Mouse (Mus musculus) liver, embryonic 12.5 days (tissue): ENCODE data around the gene B130006D01Rik. TPM values are rescaled to one million over a fixed set of nuclear protein-coding genes. Genes with fewer than 3 reads are reported as not detected.

ENCODE experiments used
- ATAC-seq: fragments of 200-750 bp; cut with Nextera tagmentation; 2 replicates; pipeline ENCODE4 v1.8.0; 2017; ENCODE audit warnings: moderate number of reproducible peaks, mild to moderate bottlenecking, moderate library complexity
- H3K27ac ChIP-seq: fragments of 300-500 bp; sonication (generic); 2 replicates; pipeline ENCODE4 v1.5.1; 2016; ENCODE audit warnings: mild to moderate bottlenecking
- H3K27me3 ChIP-seq: fragments of 300-500 bp; sonication (generic); replicated peaks from 2 replicates; pipeline ENCODE4 v1.6.1; 2016; ENCODE audit warnings: mild to moderate bottlenecking, moderate library complexity
- H3K36me3 ChIP-seq: fragments of 300-500 bp; sonication (generic); 2 replicates; pipeline ENCODE4 v1.6.1; 2016; ENCODE audit warnings: mild to moderate bottlenecking, moderate library complexity
- H3K4me1 ChIP-seq: fragments of 300-500 bp; sonication (generic); 2 replicates; pipeline ENCODE4 v1.6.1; 2016
- H3K4me2 ChIP-seq: fragments of 300-500 bp; sonication (generic); 2 replicates; pipeline ENCODE4 v1.6.1; 2016; ENCODE audit warnings: mild to moderate bottlenecking, moderate library complexity
- H3K4me3 ChIP-seq: fragments of 300-500 bp; sonication (generic); 2 replicates; pipeline ENCODE4 v1.5.1; 2016; ENCODE audit warnings: mild to moderate bottlenecking, moderate library complexity
- H3K9ac ChIP-seq: fragments of 300-500 bp; sonication (generic); 2 replicates; pipeline ENCODE4 v1.6.1; 2016; ENCODE audit warnings: mild to moderate bottlenecking, moderate library complexity
- H3K9me3 ChIP-seq: fragments of 300-500 bp; sonication (generic); replicated peaks from 2 replicates; pipeline ENCODE4 v1.6.1; 2016; ENCODE audit warnings: mild to moderate bottlenecking, moderate library complexity
- WGBS: fragments of 180-500 bp; shearing (Covaris S2); methylation state at CpG from one replicate; pipeline ENCODE4 v1.1.7; 2016; ENCODE audit not compliant: insufficient replicate concordance; 5-methylcytosine and 5-hydroxymethylcytosine counted together
- polyA plus RNA-seq: library from polyadenylated mRNA; unstranded; fragments of >200 nt; fragmentation: Nextera tagmentation; extraction: Ambion mirVana; gene quantifications from 2 replicates; pipeline ENCODE4 v1.2.1, GENCODE M21; 2016

The B130006D01Rik gene
- polyA plus RNA-seq: 0.62 and 0.65 TPM in 2 replicates

DNA sequence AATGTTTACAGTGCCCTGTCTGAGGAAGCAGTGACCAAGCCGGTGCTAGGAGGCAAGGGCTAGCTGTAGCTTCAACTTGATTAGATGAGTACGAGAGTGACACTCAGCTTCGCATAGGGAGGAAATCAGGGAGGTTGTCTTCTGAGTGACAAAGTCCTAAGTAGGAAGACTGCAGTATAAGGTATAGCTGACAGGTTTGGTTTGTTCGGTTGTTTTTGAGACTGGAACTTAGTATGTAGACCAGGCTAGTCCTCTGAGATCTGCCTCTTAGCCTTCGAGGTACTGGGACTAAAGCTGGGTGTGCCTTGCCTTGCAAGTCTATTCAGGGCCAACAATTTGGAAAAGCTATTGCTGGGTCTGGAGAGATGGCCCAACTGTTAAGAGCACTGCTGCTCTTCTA, at the start of gene B130006D01Rik:
B130006D01Rik (plus strand) TSS at position 301 of the 400 bp plus-strand sequence.
- Histone ChIP-seq H3K4me2 (no peak within 1 kb of the TSS), H3K36me3 (peaks cover 6% of the 10 kb centered on the region), H3K27ac (no peak within 1 kb of the TSS), H3K9me3 (no peaks in the 10 kb centered on the region), H3K27me3 (no peaks in the 10 kb centered on the region), H3K4me1 (peaks cover 23% of the 10 kb centered on the region), H3K4me3 (no peak within 1 kb of the TSS), H3K9ac (no peak within 1 kb of the TSS)
- WGBS: 83% methylated on average over 5 of the region's 5 CpGs
- ATAC-seq: no peak

DNA sequence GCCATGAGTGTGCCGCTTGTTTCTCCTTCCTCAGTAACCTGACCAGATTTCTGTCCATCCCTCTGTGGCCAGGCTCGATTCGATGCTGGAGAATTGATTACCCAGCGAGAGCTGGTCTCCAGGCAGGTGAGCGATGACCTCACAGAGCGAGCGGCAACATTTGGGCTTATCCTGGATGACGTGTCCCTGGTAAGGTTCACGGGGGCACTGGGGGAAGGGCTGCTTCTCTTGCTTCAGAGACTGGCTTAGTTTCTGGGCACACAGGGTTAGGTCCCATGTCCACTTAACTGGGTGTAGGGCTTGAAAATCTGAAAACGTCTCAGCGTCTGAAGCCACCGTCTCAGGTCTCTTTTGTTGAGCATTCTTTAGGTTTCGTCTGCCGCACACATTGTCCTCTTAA, 47.9 kb upstream of the B130006D01Rik start:
- ATAC-seq: no peak
- Histone ChIP-seq H3K27ac (no peak overlapping the region), H3K36me3 (peaks cover 95% of the 10 kb centered on the region), H3K4me3 (no peak overlapping the region), H3K4me1 (no peaks in the 10 kb centered on the region), H3K4me2 (no peak overlapping the region), H3K27me3 (no peaks in the 10 kb centered on the region), H3K9ac (no peak overlapping the region), H3K9me3 (no peaks in the 10 kb centered on the region)
- 86% methylated on average over 14 of the region's 14 CpGs for WGBS

DNA sequence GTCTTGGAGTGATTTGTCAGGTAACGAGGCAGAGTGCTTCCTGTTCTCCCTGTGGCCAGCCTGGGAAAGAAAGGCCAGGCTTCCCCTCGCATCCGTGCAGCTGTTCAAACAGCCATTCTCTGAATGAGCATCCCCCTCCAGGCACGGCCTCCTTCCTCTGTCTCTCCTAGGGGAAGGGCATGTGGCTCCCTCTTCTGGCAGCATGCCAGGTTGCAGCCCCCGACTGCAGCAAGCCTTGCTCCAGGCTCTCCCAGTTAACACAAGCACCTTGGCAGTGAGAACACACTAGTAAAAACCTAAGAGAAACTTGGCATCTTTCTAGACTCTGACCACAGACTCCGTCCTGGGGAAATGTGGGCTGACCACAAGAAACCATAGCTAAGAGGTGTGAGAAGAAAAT, 47.1 kb upstream of the B130006D01Rik start:
- Histone ChIP-seq H3K4me2 (no peak overlapping the region), H3K9ac (no peak overlapping the region), H3K9me3 (no peaks in the 10 kb centered on the region), H3K4me3 (no peak overlapping the region), H3K27ac (no peak overlapping the region), H3K36me3 (peaks cover 95% of the 10 kb centered on the region), H3K27me3 (no peaks in the 10 kb centered on the region), H3K4me1 (no peaks in the 10 kb centered on the region)
- ATAC-seq: 0 out of 2 replicates have a peak, but pooled peaks have one; percentile 38
- 36% methylated on average over 6 of the region's 6 CpGs for WGBS

- Histone ChIP-seq H3K27me3 (no peaks in the 10 kb centered on the region), H3K9me3 (no peaks in the 10 kb centered on the region), H3K4me2 (no peak overlapping the region), H3K36me3 (peaks cover 96% of the 10 kb centered on the region), H3K27ac (no peak overlapping the region), H3K9ac (no peak overlapping the region), H3K4me3 (no peak overlapping the region), H3K4me1 (no peaks in the 10 kb centered on the region)
- WGBS: 79% methylated on average over 14 of the region's 14 CpGs
- no peak for ATAC-seq
These were observed 45.3 kb upstream of the B130006D01Rik start for GRCm38 (mm10) chr11:95677925-95678701.

DNA sequence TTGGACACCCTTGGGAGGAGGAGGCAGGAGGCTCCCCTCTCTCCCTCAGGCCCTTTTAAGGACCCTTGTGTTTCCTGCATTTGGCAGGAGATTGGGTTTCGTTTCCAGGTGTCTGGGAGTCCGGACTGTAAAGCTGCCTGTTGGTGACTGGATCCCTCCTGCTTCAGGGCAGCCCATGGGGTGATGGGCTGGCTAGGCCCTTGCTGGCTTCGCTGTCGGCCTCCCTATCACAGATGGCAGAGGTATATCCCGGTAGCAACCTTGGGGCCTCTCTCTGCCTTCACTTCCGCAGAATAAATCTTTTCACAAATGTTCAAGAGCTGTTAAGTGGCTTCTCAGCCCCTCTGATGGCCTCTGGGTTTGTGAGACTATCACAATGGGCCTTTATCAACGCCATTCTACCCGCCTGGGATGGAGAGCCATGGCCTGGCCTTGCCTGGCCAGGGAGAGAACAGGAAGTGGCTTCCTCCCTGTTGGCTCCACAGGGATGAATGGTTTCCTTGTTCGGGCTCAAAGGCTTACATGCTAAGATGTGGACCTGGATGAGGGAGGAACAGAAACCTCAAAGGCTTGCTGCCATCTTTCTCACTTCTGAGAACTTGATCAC, 41.3 kb upstream of the B130006D01Rik start:
- no peak for ATAC-seq
- Histone ChIP-seq H3K27ac (no peak overlapping the region; the same call in 1 of the 2 replicates), H3K9me3 (no peaks in the 10 kb centered on the region), H3K9ac (no peak overlapping the region), H3K4me1 (peaks cover 9% of the 10 kb centered on the region), H3K36me3 (peaks cover 63% of the 10 kb centered on the region), H3K4me3 (no peak overlapping the region), H3K4me2 (no peak overlapping the region), H3K27me3 (no peaks in the 10 kb centered on the region)
- 62% methylated on average over 9 of the region's 9 CpGs for WGBS

GRCm38 (mm10) chr11:95682946-95683345, 40.4 kb upstream of the B130006D01Rik start:
- 73% methylated on average over 3 of the region's 3 CpGs for WGBS
- H3K36me3 ChIP-seq: peaks cover 54% of the 10 kb centered on the region
- H3K4me1 ChIP-seq: peaks cover 16% of the 10 kb centered on the region
- H3K27ac ChIP-seq: no peak overlapping the region
- H3K9ac ChIP-seq: no peak overlapping the region
- no peak overlapping the region for H3K4me3 ChIP-seq
- no peaks in the 10 kb centered on the region for H3K27me3 ChIP-seq
- ATAC-seq: no peak
- H3K4me2 ChIP-seq: no peak overlapping the region
- H3K9me3 ChIP-seq: no peaks in the 10 kb centered on the region

GRCm38 (mm10) chr11:95686031-95686430, 37.4 kb upstream of the B130006D01Rik start:
- H3K27me3 ChIP-seq: no peaks in the 10 kb centered on the region

GRCm38 (mm10) chr11:95687084-95687656, 36.2 kb upstream of the B130006D01Rik start:
- no peak for ATAC-seq
- Histone ChIP-seq H3K4me3 (no peak overlapping the region), H3K27me3 (no peaks in the 10 kb centered on the region), H3K27ac (no peak overlapping the region; the same call in 1 of the 2 replicates), H3K36me3 (peaks cover 15% of the 10 kb centered on the region), H3K4me2 (peak overlapping the region; percentile 71), H3K4me1 (peaks cover 56% of the 10 kb centered on the region), H3K9ac (peak overlapping the region; percentile 42; the same call in 1 of the 2 replicates), H3K9me3 (no peaks in the 10 kb centered on the region)
- WGBS: 21% methylated on average over 11 of the region's 11 CpGs

More at GRCm38 (mm10) chr11:95686031-95686430, 37.4 kb upstream of the B130006D01Rik start:
- Histone ChIP-seq H3K9me3 (no peaks in the 10 kb centered on the region), H3K27ac (no peak overlapping the region), H3K4me3 (no peak overlapping the region), H3K9ac (no peak overlapping the region), H3K4me1 (peaks cover 47% of the 10 kb centered on the region), H3K4me2 (no peak overlapping the region), H3K36me3 (peaks cover 26% of the 10 kb centered on the region)
- ATAC-seq: no peak
- WGBS: 0% methylated on average over 4 of the region's 4 CpGs

GRCm38 (mm10) chr11:95688515-95688914, 34.9 kb upstream of the B130006D01Rik start:
- Histone ChIP-seq H3K9ac (peak overlapping the region; percentile 51), H3K27me3 (no peaks in the 10 kb centered on the region), H3K27ac (peak overlapping the region; percentile 91), H3K4me3 (peak overlapping the region; percentile 31), H3K9me3 (no peaks in the 10 kb centered on the region), H3K4me1 (peaks cover 62% of the 10 kb centered on the region), H3K4me2 (peak overlapping the region; percentile 71), H3K36me3 (0 out of 2 replicates have a peak, but pooled peaks cover 4% of the 10 kb centered on the region)
- 18% methylated on average over 6 of the region's 6 CpGs for WGBS
- peak; percentile 55 for ATAC-seq

DNA sequence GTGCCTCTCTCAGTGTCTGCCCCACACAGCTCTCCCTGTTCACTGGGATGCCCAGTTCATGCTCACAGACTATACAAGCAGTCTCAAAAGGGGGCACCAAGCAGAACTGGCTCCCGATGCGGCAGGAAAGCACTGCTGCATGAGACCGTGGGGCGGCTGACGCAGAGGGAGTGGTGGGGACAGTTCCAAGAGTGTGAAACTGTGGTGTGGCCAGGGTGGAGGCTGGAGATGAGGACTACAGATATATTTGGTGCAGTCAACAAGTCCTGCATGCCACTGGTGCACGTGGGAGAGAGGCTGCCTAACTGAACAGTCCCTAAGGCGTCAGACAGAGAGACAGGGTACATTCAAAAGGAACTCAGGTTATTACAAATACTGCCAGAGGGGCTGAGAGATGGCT, 34.4 kb upstream of the B130006D01Rik start:
- H3K4me2 ChIP-seq: peak overlapping the region; percentile 71
- WGBS: 15% methylated on average over 7 of the region's 7 CpGs
- no peaks in the 10 kb centered on the region for H3K9me3 ChIP-seq
- H3K27ac ChIP-seq: peak overlapping the region; percentile 91
- ATAC-seq: peak; percentile 88
- peak overlapping the region; percentile 51 for H3K9ac ChIP-seq
- H3K4me3 ChIP-seq: peak overlapping the region; percentile 31
- no peaks in the 10 kb centered on the region for H3K27me3 ChIP-seq
- no peaks in the 10 kb centered on the region for H3K36me3 ChIP-seq
- peaks cover 62% of the 10 kb centered on the region for H3K4me1 ChIP-seq

DNA sequence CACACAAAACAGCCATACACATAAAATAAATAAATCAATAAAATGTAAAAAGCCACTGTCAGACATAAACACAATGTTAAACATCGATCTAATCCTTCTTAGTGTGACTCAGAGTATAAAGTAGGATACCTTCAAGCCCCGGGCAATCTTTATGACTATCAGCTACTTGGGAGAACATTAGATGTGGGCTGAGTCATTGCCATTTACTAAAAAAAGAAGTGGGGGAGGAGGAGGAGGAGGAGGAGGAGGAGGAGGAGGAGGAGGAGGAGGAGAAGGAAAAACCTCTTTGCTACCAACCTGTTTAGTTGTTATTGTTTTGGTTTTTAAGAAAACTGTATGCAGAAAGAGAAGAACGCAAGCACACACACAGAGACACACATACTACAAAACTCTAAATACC, 33.8 kb upstream of the B130006D01Rik start:
- Histone ChIP-seq H3K9ac (peak overlapping the region; percentile 51), H3K36me3 (no peaks in the 10 kb centered on the region), H3K9me3 (no peaks in the 10 kb centered on the region), H3K4me1 (peaks cover 62% of the 10 kb centered on the region), H3K27me3 (no peaks in the 10 kb centered on the region), H3K4me3 (no peak overlapping the region), H3K27ac (peak overlapping the region; percentile 91), H3K4me2 (peak overlapping the region; percentile 71)
- no peak; the same call in 1 of the 2 replicates for ATAC-seq
- 37% methylated on average over 3 of the region's 3 CpGs for WGBS

DNA sequence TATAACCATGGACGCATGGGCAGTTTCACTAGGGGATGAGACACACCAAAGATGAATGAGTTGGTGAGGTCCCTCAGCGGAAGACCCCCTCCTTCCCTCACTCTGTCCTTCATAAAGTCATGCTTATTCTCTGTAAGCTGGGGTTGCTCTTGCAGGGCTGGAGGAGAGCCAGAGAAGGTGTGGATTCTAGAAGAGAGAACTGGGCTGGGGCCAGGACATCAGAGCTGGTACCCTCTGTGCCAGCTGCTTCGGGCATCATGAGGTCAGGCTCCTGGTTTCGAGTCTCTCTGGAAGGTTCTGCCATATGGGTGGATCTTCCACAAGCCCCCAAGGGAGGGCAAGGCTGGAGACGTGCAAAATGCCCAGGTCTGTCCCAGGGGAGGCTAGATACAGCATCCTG, 24.8 kb upstream of the B130006D01Rik start:
- WGBS: 78% methylated on average over 5 of the region's 5 CpGs
- no peaks in the 10 kb centered on the region for H3K36me3 ChIP-seq
- no peak overlapping the region for H3K4me3 ChIP-seq
- H3K9me3 ChIP-seq: no peaks in the 10 kb centered on the region
- H3K9ac ChIP-seq: no peak overlapping the region
- H3K27me3 ChIP-seq: no peaks in the 10 kb centered on the region
- no peak overlapping the region for H3K27ac ChIP-seq
- peaks cover 29% of the 10 kb centered on the region for H3K4me1 ChIP-seq
- no peak overlapping the region for H3K4me2 ChIP-seq
- ATAC-seq: no peak
